Mouse (Mus musculus) midbrain, embryonic 11.5 days (tissue): ENCODE measurements around the gene Nfib. TPM values are rescaled to one million over a fixed set of nuclear protein-coding genes. Genes with fewer than 3 reads are reported as not detected.

Experiments used
- ATAC-seq: fragments of 200-750 bp; cut with Nextera tagmentation; 2 replicates; pipeline ENCODE4 v1.8.0; 2017; ENCODE audit warnings: moderate TSS enrichment, moderate library complexity; ENCODE audit not compliant: low FRiP score
- DNase-seq: peaks from one replicate; pipeline ENCODE4 v3.0.0; 2015; ENCODE audit warnings: low spot score; ENCODE audit errors: missing footprints
- H3K27ac ChIP-seq: fragments of 300-500 bp; sonication (generic); 2 replicates; pipeline ENCODE4 v1.5.1; 2014; ENCODE audit warnings: low read depth, low read length
- H3K27me3 ChIP-seq: fragments of 300-500 bp; sonication (generic); 2 replicates; pipeline ENCODE4 v1.6.1; 2014; ENCODE audit warnings: mild to moderate bottlenecking, low read length, moderate library complexity, mixed read lengths; ENCODE audit not compliant: control insufficient read depth, insufficient read depth
- H3K36me3 ChIP-seq: fragments of 300-500 bp; sonication (generic); 2 replicates; pipeline ENCODE4 v1.6.1; 2014; ENCODE audit warnings: mild to moderate bottlenecking, low read length, moderate library complexity, mixed read lengths; ENCODE audit not compliant: control insufficient read depth, insufficient read depth
- H3K4me1 ChIP-seq: fragments of 300-500 bp; sonication (generic); 2 replicates; pipeline ENCODE4 v1.6.1; 2014; ENCODE audit warnings: low read length; ENCODE audit not compliant: control insufficient read depth, insufficient read depth
- H3K4me2 ChIP-seq: fragments of 300-500 bp; sonication (generic); 2 replicates; pipeline ENCODE4 v1.6.1; 2014; ENCODE audit warnings: mild to moderate bottlenecking, moderate library complexity
- H3K4me3 ChIP-seq: fragments of 300-500 bp; sonication (generic); 2 replicates; pipeline ENCODE4 v1.5.1; 2014; ENCODE audit warnings: low read depth, low read length
- H3K9ac ChIP-seq: fragments of 300-500 bp; sonication (generic); 2 replicates; pipeline ENCODE4 v1.6.1; 2014; ENCODE audit warnings: low read length
- H3K9me3 ChIP-seq: fragments of 300-500 bp; sonication (generic); 2 replicates; pipeline ENCODE4 v1.6.1; 2016; ENCODE audit warnings: low read length; ENCODE audit not compliant: control insufficient read depth
- WGBS: fragments of 180-500 bp; shearing (Covaris S2); extraction: QIAGEN DNeasy Blood & Tissue Kit; methylation state at CpG from one replicate; pipeline ENCODE4 v1.1.7; 2014; 5-methylcytosine and 5-hydroxymethylcytosine counted together
- polyA plus RNA-seq: library from polyadenylated mRNA; unstranded; fragments of >200 nt; fragmentation: Nextera tagmentation; extraction: Ambion mirVana; gene quantifications from 2 replicates; pipeline ENCODE4 v1.2.1, GENCODE M21; 2014

The Nfib gene
- polyA plus RNA-seq: 19.9 and 21.7 TPM in 2 replicates

DNA sequence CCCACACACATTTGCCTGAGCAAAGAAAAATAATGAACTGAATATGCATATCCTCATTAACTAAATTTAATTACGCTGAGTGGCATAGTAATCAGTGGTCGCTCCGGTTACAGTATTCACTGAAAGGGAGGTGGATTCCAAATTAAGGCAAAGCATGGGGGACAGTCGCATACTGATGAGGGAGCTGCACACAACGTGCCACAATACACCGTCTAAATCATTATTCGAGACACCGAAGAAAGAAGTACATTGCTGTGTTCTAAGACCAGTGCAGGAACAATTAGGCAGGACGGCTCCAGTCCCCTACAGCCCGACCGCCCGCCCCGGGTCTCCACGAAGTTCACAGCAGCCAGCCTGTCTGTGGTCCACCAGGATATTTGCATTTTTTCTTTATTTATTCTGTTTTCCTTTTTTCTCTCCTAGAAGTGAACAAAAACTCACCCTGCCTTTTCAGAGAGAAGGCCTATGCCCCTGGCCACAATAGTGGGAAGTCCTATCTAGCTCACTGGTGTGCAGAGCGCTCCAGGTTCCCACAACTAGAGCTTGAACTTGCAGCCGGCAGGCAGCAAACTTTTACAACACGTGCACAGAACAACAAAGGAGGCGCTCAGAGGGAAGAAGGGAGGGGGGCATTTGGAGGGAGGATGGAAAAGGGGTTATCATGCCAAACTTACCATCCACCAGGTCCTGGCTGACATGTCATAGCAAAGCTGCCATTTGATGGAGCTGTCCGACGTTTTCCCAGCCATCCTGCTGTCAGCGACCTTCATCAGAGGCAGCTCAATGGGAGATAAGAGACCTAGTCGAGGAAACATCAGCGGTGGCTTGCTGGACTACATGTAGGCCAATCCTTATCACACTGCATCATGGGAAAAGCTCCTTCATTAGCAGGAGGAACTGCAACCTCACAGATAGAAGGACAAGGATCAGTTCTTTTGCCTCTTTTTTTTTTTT, at the start of gene Nfib:
TSS of gene Nfib (minus strand) at position 910 of the 954 bp plus-strand sequence.
- H3K9me3 ChIP-seq: no peaks in the 10 kb centered on the region
- H3K9ac ChIP-seq: no peak within 1 kb of the TSS
- H3K27ac ChIP-seq: peak within 1 kb of the TSS; percentile 36; the same call in 1 of the 2 replicates
- no peak within 1 kb of the TSS for H3K4me3 ChIP-seq
- peak within 1 kb of the TSS; percentile 6; the same call in 1 of the 2 replicates for H3K4me2 ChIP-seq
- no peaks in the 10 kb centered on the region for H3K36me3 ChIP-seq
- DNase-seq (peak; percentile 91), ATAC-seq (peak; percentile 85)
- H3K4me1 ChIP-seq: peaks cover 18% of the 10 kb centered on the region
- no peaks in the 10 kb centered on the region for H3K27me3 ChIP-seq
- 52% methylated on average over 23 of the region's 23 CpGs for WGBS

DNA sequence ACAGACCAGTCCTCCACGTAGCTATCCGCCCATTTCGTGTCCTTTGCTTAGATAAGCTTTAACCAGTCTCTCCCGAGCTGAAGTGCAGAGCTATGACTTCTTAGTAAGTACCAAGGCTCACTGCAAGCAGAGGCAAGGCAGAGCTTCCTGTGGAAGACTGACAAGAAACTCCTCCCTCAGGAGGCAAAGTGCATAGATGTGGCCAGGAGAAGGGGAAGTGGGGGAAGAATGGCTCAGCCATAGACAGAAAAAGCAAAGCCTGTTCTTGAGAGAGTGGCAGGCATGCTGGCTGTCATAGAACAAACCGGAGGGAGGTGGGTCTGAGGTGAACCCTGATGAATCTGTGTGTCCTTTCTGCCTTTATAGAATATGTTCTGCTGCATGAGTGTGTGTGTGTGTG, 30.2 kb upstream of the Nfib start:
- ATAC-seq: no peak
- no peak overlapping the region for H3K4me3 ChIP-seq
- H3K4me1 ChIP-seq: no peaks in the 10 kb centered on the region
- no peaks in the 10 kb centered on the region for H3K36me3 ChIP-seq
- no peaks in the 10 kb centered on the region for H3K9me3 ChIP-seq
- H3K27ac ChIP-seq: no peak overlapping the region
- no peak overlapping the region for H3K9ac ChIP-seq
- H3K27me3 ChIP-seq: no peaks in the 10 kb centered on the region
- peak; percentile 14 for DNase-seq
- no peak overlapping the region for H3K4me2 ChIP-seq
- 80% methylated on average over 5 of the region's 5 CpGs for WGBS

DNA sequence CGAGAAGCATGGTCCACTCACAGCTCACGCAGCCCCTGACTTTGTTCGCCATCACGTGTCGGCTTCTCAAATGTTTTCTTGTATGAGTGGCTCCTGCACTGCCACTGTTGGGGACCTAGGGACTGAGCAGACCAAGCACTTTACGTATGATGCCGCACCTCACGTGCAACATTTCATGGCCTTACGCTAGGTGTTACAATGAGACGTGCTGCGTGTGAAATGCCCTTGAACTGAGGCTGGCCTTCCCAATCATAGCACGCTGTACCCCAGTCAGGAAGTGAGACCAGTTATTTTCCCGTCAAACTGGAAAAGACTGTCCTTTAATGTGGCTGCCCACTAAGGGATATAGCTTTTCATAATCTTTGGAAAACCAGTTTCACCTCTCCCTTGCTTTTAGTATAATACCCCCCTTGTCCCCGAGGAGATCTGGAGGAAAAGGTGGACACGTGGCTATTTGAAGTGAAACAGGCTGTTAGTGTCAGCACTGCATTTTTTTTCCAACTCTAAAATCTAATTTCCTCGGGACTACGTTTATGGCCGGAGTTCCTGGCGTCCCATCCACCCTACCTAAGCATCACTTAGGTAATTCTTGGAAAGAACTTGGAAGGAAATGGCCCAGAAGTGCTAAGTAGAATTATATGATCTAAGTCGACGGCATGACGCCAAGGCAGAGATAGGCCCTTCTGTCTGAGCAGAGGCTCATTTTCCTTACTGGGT, 29.4 kb upstream of the Nfib start:
- Histone ChIP-seq H3K4me1 (no peaks in the 10 kb centered on the region), H3K4me3 (no peak overlapping the region), H3K27me3 (no peaks in the 10 kb centered on the region), H3K9me3 (no peaks in the 10 kb centered on the region), H3K9ac (no peak overlapping the region), H3K36me3 (no peaks in the 10 kb centered on the region), H3K4me2 (no peak overlapping the region), H3K27ac (no peak overlapping the region)
- DNase-seq (peak; percentile 76), ATAC-seq (no peak)
- 92% methylated on average over 22 of the region's 22 CpGs for WGBS

DNA sequence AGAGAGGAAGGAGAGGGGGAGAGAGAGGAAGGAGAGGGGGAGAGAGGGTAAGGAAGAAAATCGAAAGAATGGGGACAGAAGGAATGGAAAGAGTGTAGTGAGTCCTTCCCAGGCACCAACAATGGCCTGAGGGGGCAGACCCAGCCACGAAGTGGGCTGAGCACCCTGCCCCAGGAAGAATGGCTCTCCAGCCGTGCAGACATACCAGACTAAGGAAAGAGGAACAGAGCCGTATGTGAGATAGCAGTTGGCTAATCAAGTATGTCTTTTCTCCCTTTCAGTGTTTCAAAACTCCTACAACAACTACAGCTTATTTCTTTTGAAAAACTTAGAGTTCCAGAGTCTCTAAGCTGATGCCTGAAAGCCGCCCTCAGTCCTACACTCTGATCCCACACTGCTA, 28.8 kb upstream of the Nfib start:
- H3K27me3 ChIP-seq: no peaks in the 10 kb centered on the region
- H3K9ac ChIP-seq: no peak overlapping the region
- H3K4me1 ChIP-seq: no peaks in the 10 kb centered on the region
- H3K9me3 ChIP-seq: no peaks in the 10 kb centered on the region
- H3K4me3 ChIP-seq: no peak overlapping the region
- no peak overlapping the region for H3K27ac ChIP-seq
- no peaks in the 10 kb centered on the region for H3K36me3 ChIP-seq
- 45% methylated on average over 5 of the region's 5 CpGs for WGBS
- DNase-seq (peak; percentile 70), ATAC-seq (no peak)
- no peak overlapping the region for H3K4me2 ChIP-seq

DNA sequence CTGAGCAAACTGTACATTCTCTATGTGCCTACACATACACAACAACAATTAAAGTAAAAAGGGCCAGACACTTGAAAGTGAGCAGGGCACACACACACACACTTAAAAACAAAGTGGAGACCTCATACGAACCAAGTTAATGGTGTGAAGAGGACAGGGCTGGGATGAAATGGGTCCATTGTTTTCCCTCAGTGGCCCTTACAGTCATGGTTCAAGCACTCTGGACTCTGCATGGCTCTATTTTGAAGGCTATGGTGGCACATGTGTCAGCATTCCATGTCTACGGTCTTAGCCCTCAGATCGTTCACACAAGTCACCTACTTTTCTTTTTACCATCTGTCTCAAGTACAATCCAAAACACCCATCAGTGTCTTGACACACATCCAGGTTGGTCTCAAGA, 28.1 kb upstream of the Nfib start:
- ATAC-seq (no peak), DNase-seq (peak; percentile 47)
- no peaks in the 10 kb centered on the region for H3K4me1 ChIP-seq
- H3K4me2 ChIP-seq: no peak overlapping the region
- no peak overlapping the region for H3K27ac ChIP-seq
- no peak overlapping the region for H3K9ac ChIP-seq
- no peak overlapping the region for H3K4me3 ChIP-seq
- H3K9me3 ChIP-seq: no peaks in the 10 kb centered on the region
- H3K36me3 ChIP-seq: no peaks in the 10 kb centered on the region
- 91% methylated on average over 3 of the region's 3 CpGs for WGBS
- H3K27me3 ChIP-seq: no peaks in the 10 kb centered on the region

DNA sequence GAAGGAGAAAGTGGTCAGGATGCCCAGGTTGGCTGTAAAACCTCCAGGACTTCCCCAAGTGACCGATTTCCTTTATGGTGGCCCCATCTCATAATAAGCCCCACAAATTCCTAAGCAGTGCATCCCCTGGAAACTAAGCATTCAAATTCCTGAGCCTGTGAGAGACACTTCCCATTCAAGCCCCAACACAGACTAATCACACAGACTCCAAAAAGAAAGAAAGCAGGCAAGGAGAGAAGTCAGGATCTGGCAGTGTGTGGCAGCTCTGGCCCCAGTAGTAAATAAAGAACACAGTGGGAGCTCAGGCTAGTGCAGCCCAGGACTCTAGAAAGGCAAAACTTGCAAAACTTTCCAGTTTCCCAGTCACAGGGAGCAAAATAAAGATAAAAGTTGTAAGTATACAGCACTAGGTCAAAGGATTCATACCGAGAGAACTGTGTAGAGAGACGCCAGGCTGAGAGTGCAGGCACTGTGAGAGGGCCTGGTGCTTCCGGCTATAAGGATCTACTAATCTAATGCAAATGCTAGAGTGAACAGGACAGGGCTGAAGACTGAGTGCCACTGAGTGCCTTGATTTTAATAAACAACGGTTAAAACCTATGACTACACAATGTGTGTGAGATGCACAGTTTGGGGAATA, 24.8 kb upstream of the Nfib start:
- Histone ChIP-seq H3K9me3 (no peaks in the 10 kb centered on the region), H3K27ac (peak overlapping the region; percentile 2; the same call in 1 of the 2 replicates), H3K36me3 (no peaks in the 10 kb centered on the region), H3K4me3 (no peak overlapping the region), H3K9ac (peak overlapping the region; percentile 22; the same call in 1 of the 2 replicates), H3K4me1 (no peaks in the 10 kb centered on the region), H3K4me2 (no peak overlapping the region), H3K27me3 (no peaks in the 10 kb centered on the region)
- ATAC-seq (peak; percentile 74), DNase-seq (peak; percentile 89)
- 22% methylated on average over 5 of the region's 5 CpGs for WGBS

DNA sequence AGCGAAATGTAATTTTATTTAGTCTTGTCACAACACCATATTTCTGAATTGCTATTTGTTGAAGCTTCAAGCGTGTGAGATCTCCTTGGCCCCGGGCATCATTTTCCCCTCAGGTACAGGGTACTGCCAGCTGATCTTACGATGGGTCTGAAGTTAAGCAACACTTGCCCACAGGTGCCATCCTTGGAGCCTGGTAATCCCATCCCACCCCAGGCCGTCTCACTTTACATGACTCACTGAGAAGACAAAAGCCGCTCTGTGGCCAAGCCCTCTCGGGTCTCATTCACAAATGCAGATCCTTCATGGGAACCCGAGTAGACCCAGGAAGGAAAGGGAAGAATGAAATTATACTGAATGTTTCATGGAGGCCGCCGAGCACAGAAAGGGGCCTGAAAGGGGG, 18.5 kb upstream of the Nfib start:
- H3K27ac ChIP-seq: no peak overlapping the region
- no peak overlapping the region for H3K4me3 ChIP-seq
- no peak overlapping the region for H3K4me2 ChIP-seq
- ATAC-seq (no peak), DNase-seq (no peak)
- H3K9me3 ChIP-seq: peaks cover 3% of the 10 kb centered on the region; the same call in 1 of the 2 replicates
- no peaks in the 10 kb centered on the region for H3K4me1 ChIP-seq
- no peaks in the 10 kb centered on the region for H3K27me3 ChIP-seq
- 66% methylated on average over 10 of the region's 10 CpGs for WGBS
- no peaks in the 10 kb centered on the region for H3K36me3 ChIP-seq
- H3K9ac ChIP-seq: no peak overlapping the region

DNA sequence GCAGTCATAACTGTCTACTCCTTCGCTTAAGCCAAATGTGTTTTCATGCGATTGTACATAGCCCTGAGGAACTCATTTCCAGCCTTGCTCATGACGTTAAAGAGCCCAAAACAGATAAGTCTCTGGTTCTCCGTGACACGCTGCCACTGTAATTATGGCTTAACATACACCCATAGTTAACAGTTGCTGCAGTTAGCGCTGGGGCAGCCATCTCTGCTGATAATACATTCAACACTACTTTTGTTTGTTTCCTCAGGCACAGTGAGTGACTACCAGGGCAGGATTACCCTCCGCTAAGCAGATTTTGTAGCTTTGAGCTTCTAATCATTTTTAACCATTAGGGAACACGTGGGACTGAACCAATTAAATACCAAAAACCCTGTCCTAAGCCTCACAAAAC, 17.5 kb upstream of the Nfib start:
- Histone ChIP-seq H3K27ac (no peak overlapping the region), H3K4me3 (no peak overlapping the region), H3K36me3 (no peaks in the 10 kb centered on the region), H3K4me1 (no peaks in the 10 kb centered on the region), H3K9ac (no peak overlapping the region), H3K4me2 (no peak overlapping the region), H3K27me3 (no peaks in the 10 kb centered on the region), H3K9me3 (peaks cover 3% of the 10 kb centered on the region; the same call in 1 of the 2 replicates)
- ATAC-seq: no peak
- 85% methylated on average over 8 of the region's 8 CpGs for WGBS
- DNase-seq: no peak
